Mouse (Mus musculus) bone marrow macrophage, adult 2 months (primary cell): ENCODE measurements around the gene Setd3.

Experiments
- CTCF ChIP-seq: IDR thresholded peaks from 2 replicates; pipeline ENCODE4 v1.5.1; 2012; ENCODE audit warnings: low read depth, mild to moderate bottlenecking, low read length, moderate library complexity
- POLR2A ChIP-seq: IDR thresholded peaks from 2 replicates; pipeline ENCODE4 v1.6.1; 2012; ENCODE audit warnings: mild to moderate bottlenecking, low read depth, low read length, borderline replicate concordance

DNA sequence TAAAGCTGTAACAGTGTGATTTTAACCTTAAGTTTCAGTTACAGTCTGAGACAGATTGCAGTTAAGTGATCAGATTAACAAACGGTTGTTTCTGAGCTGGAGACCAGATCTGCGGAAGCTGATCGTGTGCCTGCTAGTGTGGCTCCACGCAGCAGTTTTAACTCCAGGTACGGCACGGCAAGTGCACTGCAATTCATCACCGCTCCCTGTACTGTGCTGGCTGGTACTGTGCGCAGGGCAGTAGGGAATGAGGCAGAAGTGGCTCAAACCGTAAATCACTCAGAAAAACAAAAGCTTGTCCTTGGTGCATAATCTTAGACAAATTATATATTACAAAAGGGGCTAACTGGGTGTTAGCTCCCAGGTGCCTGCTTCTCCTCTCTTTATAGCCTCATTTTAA, 59.2 kb downstream of the Setd3 start:
- TF ChIP-seq CTCF (no peak), POLR2A (no peak)
